Mouse (Mus musculus) intestine, embryonic 15.5 days (tissue): ENCODE data around the gene Slc12a6. TPM values are rescaled to one million over a fixed set of nuclear protein-coding genes. Genes with fewer than 3 reads are reported as not detected.
"Not testable (repeated sequence)": the region's sequence is repeated elsewhere in the genome, so short reads cannot be mapped to it uniquely, and the experiment has no call there.

Experiments used
- ATAC-seq: fragments of 200-750 bp; cut with Nextera tagmentation; 2 replicates; pipeline ENCODE4 v1.8.0; 2017; ENCODE audit warnings: moderate TSS enrichment, moderate library complexity
- H3K27ac ChIP-seq: fragments of 300-500 bp; sonication (generic); 2 replicates; pipeline ENCODE4 v1.5.1; 2015; ENCODE audit warnings: mild to moderate bottlenecking, inconsistent platforms
- H3K27me3 ChIP-seq: fragments of 300-500 bp; sonication (generic); replicated peaks from 2 replicates; pipeline ENCODE4 v1.6.1; 2015; ENCODE audit warnings: inconsistent platforms
- H3K36me3 ChIP-seq: fragments of 300-500 bp; sonication (generic); 2 replicates; pipeline ENCODE4 v1.6.1; 2015; ENCODE audit warnings: inconsistent platforms
- H3K4me1 ChIP-seq: fragments of 300-500 bp; sonication (generic); replicated peaks from 2 replicates; pipeline ENCODE4 v1.6.1; 2015; ENCODE audit warnings: inconsistent platforms
- H3K4me2 ChIP-seq: fragments of 300-500 bp; sonication (generic); replicated peaks from 2 replicates; pipeline ENCODE4 v1.6.1; 2015; ENCODE audit warnings: mild to moderate bottlenecking, inconsistent platforms
- H3K4me3 ChIP-seq: fragments of 300-500 bp; sonication (generic); replicated peaks from 2 replicates; pipeline ENCODE4 v1.5.1; 2015; ENCODE audit warnings: inconsistent platforms
- H3K9ac ChIP-seq: fragments of 300-500 bp; sonication (generic); 2 replicates; pipeline ENCODE4 v1.6.1; 2015; ENCODE audit warnings: inconsistent platforms
- H3K9me3 ChIP-seq: fragments of 300-500 bp; sonication (generic); 2 replicates; pipeline ENCODE4 v1.6.1; 2016; ENCODE audit warnings: inconsistent platforms
- WGBS: fragments of 180-500 bp; shearing (Covaris S2); methylation state at CpG from one replicate; pipeline ENCODE4 v1.1.7; 2015; 5-methylcytosine and 5-hydroxymethylcytosine counted together
- polyA plus RNA-seq: library from polyadenylated mRNA; unstranded; fragments of >200 nt; fragmentation: Nextera tagmentation; extraction: Ambion mirVana; gene quantifications from 2 replicates; pipeline ENCODE4 v1.2.1, GENCODE M21; 2015

The Slc12a6 gene
- polyA plus RNA-seq, 1 experiment from 2014 or later: 13.8 TPM

DNA sequence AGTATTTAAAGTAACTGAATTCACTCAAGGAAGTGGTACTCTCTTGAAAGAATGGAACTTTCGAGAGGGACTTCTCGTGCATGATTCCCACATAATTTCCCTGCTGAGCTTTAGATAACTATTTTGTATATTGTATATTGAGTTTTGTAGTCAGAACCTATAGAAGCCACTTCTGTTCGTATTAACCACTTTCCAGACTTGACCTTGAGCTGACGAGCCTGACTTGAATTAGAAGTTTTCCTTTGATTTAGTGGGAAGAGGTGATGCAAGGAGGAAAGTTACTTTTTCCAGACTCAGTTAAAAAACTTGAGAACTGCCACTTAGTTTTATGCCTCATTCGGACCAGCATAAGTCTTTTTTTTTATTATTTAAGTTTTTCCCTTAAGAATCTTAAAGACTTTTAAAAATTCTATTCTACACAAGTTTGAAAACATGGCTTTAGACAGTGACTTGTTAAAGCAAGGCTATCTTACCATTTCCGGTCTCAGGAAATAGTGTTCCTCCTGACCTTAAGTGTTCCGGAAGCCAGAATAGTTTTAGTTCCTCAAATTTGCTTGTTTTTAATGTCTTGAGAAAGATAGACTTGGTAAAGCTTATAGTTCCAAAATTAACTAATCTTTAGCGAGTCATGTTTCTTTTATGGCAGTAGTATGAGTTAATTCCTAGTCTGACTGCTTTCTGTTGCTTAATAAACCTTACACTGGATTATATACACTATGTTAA, 2.1 kb downstream of the Slc12a6 start:
- no peaks in the 10 kb centered on the region for H3K27me3 ChIP-seq
- no peak for ATAC-seq
- H3K4me1 ChIP-seq: peaks cover 14% of the 10 kb centered on the region
- 73% methylated on average over 8 of the region's 8 CpGs for WGBS
- no peaks in the 10 kb centered on the region for H3K36me3 ChIP-seq
- H3K9me3 ChIP-seq: no peaks in the 10 kb centered on the region
- no peak overlapping the region for H3K9ac ChIP-seq
- H3K27ac ChIP-seq: no peak overlapping the region
- 0 out of 2 replicates have a peak overlapping the region, but pooled peaks have one; percentile 81 for H3K4me3 ChIP-seq
- H3K4me2 ChIP-seq: peak overlapping the region; percentile 84; the same call in 1 of the 2 replicates

- Histone ChIP-seq H3K4me1 (peaks cover 10% of the 10 kb centered on the region; the same call in 1 of the 2 replicates), H3K27ac (no peak overlapping the region), H3K27me3 (no peaks in the 10 kb centered on the region), H3K4me2 (no peak overlapping the region), H3K36me3 (no peaks in the 10 kb centered on the region), H3K4me3 (no peak overlapping the region), H3K9me3 (no peaks in the 10 kb centered on the region), H3K9ac (no peak overlapping the region)
- ATAC-seq: no peak
- WGBS: 90% methylated on average over 2 of the region's 2 CpGs
Measured at GRCm38 (mm10) chr2:112270011-112270410, 4.4 kb downstream of the Slc12a6 start.

- Histone ChIP-seq H3K9ac (no peak overlapping the region), H3K4me3 (no peak overlapping the region), H3K4me1 (no peaks in the 10 kb centered on the region), H3K27me3 (no peaks in the 10 kb centered on the region), H3K27ac (no peak overlapping the region), H3K4me2 (no peak overlapping the region), H3K9me3 (no peaks in the 10 kb centered on the region), H3K36me3 (no peaks in the 10 kb centered on the region)
- WGBS: 86% methylated on average over 2 of the region's 2 CpGs
- ATAC-seq: no peak
Measured at GRCm38 (mm10) chr2:112272909-112273308, 7.3 kb downstream of the Slc12a6 start.

DNA sequence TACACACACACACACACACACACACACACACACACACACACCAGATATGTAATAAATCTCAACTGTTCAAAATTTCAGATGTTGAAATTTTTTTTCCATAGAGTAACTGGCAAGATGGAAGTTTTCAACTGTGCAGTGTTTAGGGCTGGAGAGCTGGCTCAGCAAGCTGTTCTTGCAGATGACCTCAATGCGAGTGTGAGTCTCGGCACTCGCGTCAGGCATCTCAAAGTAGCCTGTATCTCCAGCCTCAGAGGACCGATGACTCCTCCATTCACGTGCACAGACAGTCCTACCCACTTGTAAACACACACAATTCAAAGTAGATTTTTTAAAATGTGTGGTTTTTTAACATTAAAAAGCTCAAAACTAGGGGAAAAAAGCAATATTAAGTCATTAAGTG, 7.8 kb downstream of the Slc12a6 start:
- H3K36me3 ChIP-seq: no peaks in the 10 kb centered on the region
- H3K4me2 ChIP-seq: no peak overlapping the region
- H3K4me3 ChIP-seq: no peak overlapping the region
- H3K9ac ChIP-seq: no peak overlapping the region
- H3K4me1 ChIP-seq: no peaks in the 10 kb centered on the region
- H3K9me3 ChIP-seq: no peaks in the 10 kb centered on the region
- no peak overlapping the region for H3K27ac ChIP-seq
- 81% methylated on average over 6 of the region's 6 CpGs for WGBS
- H3K27me3 ChIP-seq: no peaks in the 10 kb centered on the region
- ATAC-seq: no peak

- 66% methylated on average over 3 of the region's 3 CpGs for WGBS
- peak; percentile 81 for ATAC-seq
- H3K4me3 ChIP-seq: no peak overlapping the region
Measured at GRCm38 (mm10) chr2:112276870-112277269, 11.2 kb downstream of the Slc12a6 start.

DNA sequence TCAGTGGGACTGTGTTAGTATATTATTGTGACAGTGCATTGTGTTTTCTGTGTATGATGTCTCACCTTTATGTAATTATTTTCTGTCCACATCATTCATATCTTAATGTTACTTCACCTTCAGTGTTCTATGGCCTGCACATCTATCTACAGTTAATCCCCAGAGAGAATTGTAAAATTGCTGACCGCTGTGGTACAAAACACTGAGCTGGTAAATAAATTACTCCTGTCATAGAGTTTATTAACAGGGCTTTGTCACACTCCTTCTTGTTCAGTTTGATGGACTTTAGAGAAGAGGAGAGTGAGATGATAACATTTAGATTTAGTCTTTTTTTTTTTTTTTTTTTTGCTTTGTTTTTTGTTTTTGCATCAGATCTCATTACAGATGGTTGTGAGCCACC, 17.2 kb downstream of the Slc12a6 start:
- H3K9me3 ChIP-seq: no peaks in the 10 kb centered on the region
- no peak for ATAC-seq
- no peak overlapping the region for H3K4me2 ChIP-seq
- H3K36me3 ChIP-seq: no peaks in the 10 kb centered on the region
- no peak overlapping the region for H3K4me3 ChIP-seq
- H3K27me3 ChIP-seq: no peaks in the 10 kb centered on the region
- H3K9ac ChIP-seq: no peak overlapping the region
- 95% methylated on average over 1 of the region's 1 CpGs for WGBS
- H3K27ac ChIP-seq: no peak overlapping the region
- no peaks in the 10 kb centered on the region for H3K4me1 ChIP-seq

More at GRCm38 (mm10) chr2:112276870-112277269, 11.2 kb downstream of the Slc12a6 start:
- Histone ChIP-seq H3K4me1 (no peaks in the 10 kb centered on the region), H3K9me3 (no peaks in the 10 kb centered on the region), H3K36me3 (no peaks in the 10 kb centered on the region), H3K27me3 (no peaks in the 10 kb centered on the region), H3K4me2 (no peak overlapping the region), H3K9ac (no peak overlapping the region), H3K27ac (no peak overlapping the region)

- no peaks in the 10 kb centered on the region for H3K36me3 ChIP-seq
- peak overlapping the region; percentile 59 for H3K9ac ChIP-seq
- H3K4me2 ChIP-seq: peak overlapping the region; percentile 84
- 0 out of 2 replicates have a peak overlapping the region, but pooled peaks have one; percentile 49 for H3K27ac ChIP-seq
- no peaks in the 10 kb centered on the region for H3K9me3 ChIP-seq
- H3K4me1 ChIP-seq: no peaks in the 10 kb centered on the region
- ATAC-seq: peak; percentile 94
- peak overlapping the region; percentile 57 for H3K4me3 ChIP-seq
- 2% methylated on average over 21 of the region's 21 CpGs for WGBS
- no peaks in the 10 kb centered on the region for H3K27me3 ChIP-seq
Measured at GRCm38 (mm10) chr2:112284363-112285030, 18.9 kb downstream of the Slc12a6 start.

GRCm38 (mm10) chr2:112285031-112285390, 19.4 kb downstream of the Slc12a6 start:
- Histone ChIP-seq H3K9me3 (no peaks in the 10 kb centered on the region), H3K4me3 (peak overlapping the region; percentile 57), H3K4me1 (no peaks in the 10 kb centered on the region), H3K9ac (peak overlapping the region; percentile 59), H3K27ac (no peak overlapping the region), H3K4me2 (peak overlapping the region; percentile 84), H3K36me3 (no peaks in the 10 kb centered on the region), H3K27me3 (no peaks in the 10 kb centered on the region)
- no peak for ATAC-seq
- 40% methylated on average over 6 of the region's 6 CpGs for WGBS

GRCm38 (mm10) chr2:112286062-112286461, 20.4 kb downstream of the Slc12a6 start:
- WGBS: 95% methylated on average over 1 of the region's 1 CpGs
- not testable (repeated sequence) for H3K9ac ChIP-seq, ATAC-seq, H3K9me3 ChIP-seq, H3K4me3 ChIP-seq, H3K27me3 ChIP-seq, H3K36me3 ChIP-seq, H3K27ac ChIP-seq, H3K4me2 ChIP-seq, H3K4me1 ChIP-seq

GRCm38 (mm10) chr2:112287059-112287458, 21.4 kb downstream of the Slc12a6 start:
- Histone ChIP-seq H3K4me3 (no peak overlapping the region), H3K27ac (0 out of 2 replicates have a peak overlapping the region, but pooled peaks have one; percentile 40)
- ATAC-seq: peak; percentile 67

DNA sequence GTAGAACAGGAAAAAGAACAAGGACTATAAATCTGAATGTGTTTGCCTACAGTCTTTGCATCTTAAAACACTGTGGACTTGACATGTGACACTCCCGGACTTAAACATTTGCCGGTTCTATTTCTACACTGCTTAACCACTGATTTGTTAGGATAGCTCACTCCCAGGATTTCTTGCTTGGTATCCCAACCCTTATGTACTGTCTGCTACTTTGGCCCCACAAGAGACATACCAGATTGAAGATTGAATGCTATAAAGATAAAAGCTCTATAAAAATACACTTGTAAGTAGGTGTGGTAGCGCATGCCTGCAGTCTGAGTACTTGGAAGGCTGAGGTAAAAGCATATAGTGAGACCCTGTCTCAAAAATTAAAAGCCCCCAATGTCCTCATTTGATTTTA, 23.9 kb downstream of the Slc12a6 start:
- no peaks in the 10 kb centered on the region for H3K36me3 ChIP-seq
- 57% methylated on average over 3 of the region's 3 CpGs for WGBS
- H3K9ac ChIP-seq: no peak overlapping the region
- H3K4me1 ChIP-seq: no peaks in the 10 kb centered on the region
- H3K27me3 ChIP-seq: no peaks in the 10 kb centered on the region
- H3K27ac ChIP-seq: 0 out of 2 replicates have a peak overlapping the region, but pooled peaks have one; percentile 2
- H3K4me3 ChIP-seq: no peak overlapping the region
- no peak overlapping the region for H3K4me2 ChIP-seq
- ATAC-seq: peak; percentile 69
- no peaks in the 10 kb centered on the region for H3K9me3 ChIP-seq

More at GRCm38 (mm10) chr2:112287059-112287458, 21.4 kb downstream of the Slc12a6 start:
- Histone ChIP-seq H3K9ac (no peak overlapping the region), H3K36me3 (no peaks in the 10 kb centered on the region), H3K4me1 (no peaks in the 10 kb centered on the region), H3K27me3 (no peaks in the 10 kb centered on the region), H3K9me3 (no peaks in the 10 kb centered on the region), H3K4me2 (no peak overlapping the region)
- WGBS: 57% methylated on average over 4 of the region's 4 CpGs

DNA sequence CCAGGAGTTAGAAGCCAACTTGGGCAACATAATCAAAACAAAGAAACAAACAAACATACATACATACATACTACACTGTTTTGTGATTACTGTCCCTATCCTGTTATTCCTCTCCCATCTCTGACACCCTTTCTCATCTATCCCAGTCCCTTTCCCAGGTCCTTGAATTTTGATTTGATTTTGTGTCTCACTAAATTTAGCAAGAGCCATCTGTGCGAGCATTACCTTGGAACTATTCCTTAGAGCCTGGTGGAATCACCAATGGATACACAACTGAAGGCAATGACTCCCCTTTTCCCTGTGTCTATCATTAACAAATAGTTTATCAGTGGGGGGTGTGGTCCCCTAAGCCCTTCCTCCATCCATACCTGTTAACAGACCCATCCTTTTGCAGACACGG, 27.2 kb downstream of the Slc12a6 start:
- H3K4me3 ChIP-seq: no peak overlapping the region
- no peak overlapping the region for H3K9ac ChIP-seq
- H3K27ac ChIP-seq: no peak overlapping the region
- H3K36me3 ChIP-seq: no peaks in the 10 kb centered on the region
- no peak for ATAC-seq
- no peaks in the 10 kb centered on the region for H3K27me3 ChIP-seq
- no peaks in the 10 kb centered on the region for H3K9me3 ChIP-seq
- WGBS: 87% methylated on average over 2 of the region's 2 CpGs
- H3K4me2 ChIP-seq: no peak overlapping the region
- no peaks in the 10 kb centered on the region for H3K4me1 ChIP-seq
